Mouse (Mus musculus): ENCODE results near the gene Rbm15. TPM values are rescaled to one million over a fixed set of nuclear protein-coding genes. Genes with fewer than 3 reads are reported as not detected.
A peak's percentile ranks its signal among the peaks of the same experiment; 100 is the strongest.

Rbm15 gene
- polyA plus RNA-seq (2015; fragmentation: Nextera tagmentation; extraction: Ambion mirVana): 11.6 and 12.8 TPM in 2 replicates

DNA sequence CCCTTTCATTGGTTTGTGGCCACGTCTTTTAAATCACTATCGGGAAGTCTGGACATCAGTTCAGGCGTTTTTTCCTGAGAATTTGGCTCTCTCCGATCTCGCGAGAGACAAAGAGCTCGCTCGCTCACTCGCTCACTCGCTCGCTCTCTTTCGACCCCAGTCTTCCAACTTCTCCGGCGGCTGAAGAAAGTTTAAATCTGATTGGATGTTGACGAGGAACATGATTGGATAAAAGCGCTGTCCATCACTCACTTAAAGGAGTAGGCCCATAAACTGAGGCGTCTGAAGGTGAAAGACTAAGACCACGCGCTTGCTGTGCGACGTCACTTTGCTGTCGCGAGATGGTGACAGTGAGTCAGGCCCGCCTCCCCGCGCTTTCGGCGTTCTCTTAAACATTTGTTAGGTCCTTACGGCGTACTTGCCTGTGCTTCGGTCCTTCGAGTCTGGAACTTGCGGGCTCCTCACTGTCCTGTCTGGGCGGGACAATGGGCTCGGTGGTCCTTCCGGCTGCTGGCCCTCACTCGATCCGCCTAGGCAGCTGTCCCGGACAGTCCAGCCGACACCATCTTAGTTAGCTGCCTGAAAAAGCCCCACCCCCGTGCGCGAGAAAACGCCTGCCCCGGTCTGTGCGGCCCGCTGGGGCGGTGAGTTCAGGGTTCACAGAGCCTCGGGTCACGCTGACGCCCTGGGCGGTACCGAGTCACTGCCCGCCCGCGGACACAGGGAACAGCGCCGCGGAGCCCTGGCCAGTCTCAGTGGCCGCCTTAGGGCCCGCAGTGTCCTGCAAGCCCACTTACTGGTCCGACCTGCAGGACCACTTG is at the start of gene Rbm15:
Gene Rbm15, minus strand, starts transcription at position 293 of the 821 bp plus-strand sequence.
- Histone ChIP-seq H3K36me3 (peaks cover 16% of the 10 kb centered on the region), H3K4me3 (peak within 1 kb of the TSS; percentile 93), H3K4me1 (peaks cover 28% of the 10 kb centered on the region), H3K27ac (peak within 1 kb of the TSS; percentile 96), H3K9ac (peak within 1 kb of the TSS; percentile 85), H3K9me3 (no peaks in the 10 kb centered on the region), H3K4me2 (peak within 1 kb of the TSS; percentile 87), H3K27me3 (no peaks in the 10 kb centered on the region)
- peak; percentile 93 for ATAC-seq (ENCODE audit: insufficient number of reproducible peaks, low FRiP score, low TSS enrichment, low read depth)
- under 1% methylated on average over 62 of the region's 62 CpGs for WGBS

DNA sequence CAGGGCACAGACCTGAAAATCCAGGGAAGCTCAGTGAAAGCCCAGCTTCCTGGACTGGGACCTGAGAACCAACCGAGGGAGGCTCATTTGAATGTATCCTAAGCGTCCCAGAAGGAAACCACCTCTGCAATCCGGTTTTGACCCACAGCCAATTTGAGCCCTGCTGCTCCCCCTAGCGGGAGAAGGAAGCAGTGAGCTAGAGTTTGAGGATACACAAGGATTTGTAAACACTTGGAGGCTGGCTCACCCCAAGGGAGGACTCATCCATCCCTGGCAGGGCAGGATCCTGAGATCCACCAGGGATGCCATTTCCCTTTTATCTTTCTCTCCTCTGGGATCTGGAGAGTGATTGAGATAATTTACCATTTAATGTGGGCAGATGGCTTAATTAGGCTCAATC is 45.9 kb upstream of the Rbm15 start:
- no peaks in the 10 kb centered on the region for H3K9me3 ChIP-seq
- H3K4me2 ChIP-seq: no peak overlapping the region
- no peak overlapping the region for H3K4me3 ChIP-seq
- WGBS: 3% methylated on average over 4 of the region's 4 CpGs
- H3K36me3 ChIP-seq: no peaks in the 10 kb centered on the region
- peaks cover 13% of the 10 kb centered on the region for H3K4me1 ChIP-seq
- H3K27ac ChIP-seq: no peak overlapping the region
- no peak overlapping the region for H3K9ac ChIP-seq
- no peaks in the 10 kb centered on the region for H3K27me3 ChIP-seq
- ATAC-seq (ENCODE audit: insufficient number of reproducible peaks, low FRiP score, low TSS enrichment, low read depth): no peak

GRCm38 (mm10) chr3:107378626-107379025 is 45.2 kb upstream of the Rbm15 start:
- H3K9ac ChIP-seq: no peak overlapping the region
- H3K9me3 ChIP-seq: no peaks in the 10 kb centered on the region
- 68% methylated on average over 5 of the region's 5 CpGs for WGBS
- H3K27ac ChIP-seq: no peak overlapping the region
- ATAC-seq (ENCODE audit: insufficient number of reproducible peaks, low FRiP score, low TSS enrichment, low read depth): no peak
- H3K27me3 ChIP-seq: no peaks in the 10 kb centered on the region
- no peaks in the 10 kb centered on the region for H3K36me3 ChIP-seq
- H3K4me2 ChIP-seq: no peak overlapping the region
- H3K4me3 ChIP-seq: no peak overlapping the region
- H3K4me1 ChIP-seq: peaks cover 13% of the 10 kb centered on the region

DNA sequence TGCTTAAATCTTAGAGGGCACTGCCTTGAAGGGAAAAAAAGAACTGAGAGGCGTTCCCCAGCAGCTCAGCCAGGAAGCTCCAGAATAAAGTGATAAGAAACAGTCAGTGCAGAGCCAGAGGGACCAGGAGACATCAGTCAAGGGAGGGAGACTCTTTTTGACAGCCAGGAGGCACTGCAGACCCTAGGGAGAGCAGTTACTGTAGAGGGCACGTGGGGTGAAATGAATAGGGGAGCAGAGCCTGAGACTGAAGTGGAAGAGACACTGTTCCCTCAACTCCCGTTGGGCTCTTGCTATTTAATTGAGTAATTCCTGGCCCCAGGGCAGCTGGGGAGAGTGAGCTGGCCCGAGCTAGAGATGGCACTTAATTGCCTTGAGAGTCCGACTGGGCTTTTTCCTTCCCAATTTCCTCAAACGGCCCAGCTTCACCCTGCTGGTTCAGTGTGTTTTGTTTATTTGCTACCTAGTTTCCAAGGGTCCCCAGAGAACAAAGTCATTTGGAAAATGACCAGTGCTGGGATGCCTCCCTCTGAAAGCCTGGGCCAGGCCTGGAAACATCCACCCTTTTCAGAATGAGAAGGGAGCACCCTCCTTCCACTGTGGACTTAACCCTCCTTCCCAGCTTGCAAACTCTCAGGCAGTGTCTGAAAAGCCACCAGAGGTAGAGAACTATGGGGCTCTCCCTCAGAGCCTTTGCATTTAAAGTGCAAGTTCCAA is 41.6 kb upstream of the Rbm15 start:
- Histone ChIP-seq H3K36me3 (no peaks in the 10 kb centered on the region), H3K4me2 (no peak overlapping the region), H3K4me3 (no peak overlapping the region), H3K27me3 (no peaks in the 10 kb centered on the region), H3K9ac (no peak overlapping the region), H3K4me1 (peaks cover 3% of the 10 kb centered on the region; the same call in 1 of the 2 replicates), H3K9me3 (no peaks in the 10 kb centered on the region), H3K27ac (no peak overlapping the region)
- WGBS: 12% methylated on average over 6 of the region's 6 CpGs
- ATAC-seq (ENCODE audit: insufficient number of reproducible peaks, low FRiP score, low TSS enrichment, low read depth): no peak

- no peak overlapping the region for H3K4me3 ChIP-seq
- H3K36me3 ChIP-seq: no peaks in the 10 kb centered on the region
- H3K4me2 ChIP-seq: no peak overlapping the region
- H3K27me3 ChIP-seq: 0 out of 2 replicates have a peak, but pooled peaks cover 5% of the 10 kb centered on the region
- H3K9me3 ChIP-seq: no peaks in the 10 kb centered on the region
- WGBS: 72% methylated on average over 6 of the region's 6 CpGs
- no peak overlapping the region for H3K27ac ChIP-seq
- no peaks in the 10 kb centered on the region; the same call in 1 of the 2 replicates for H3K4me1 ChIP-seq
- H3K9ac ChIP-seq: no peak overlapping the region
- ATAC-seq (ENCODE audit: insufficient number of reproducible peaks, low FRiP score, low TSS enrichment, low read depth): no peak
Observed at GRCm38 (mm10) chr3:107369156-107369555, 35.7 kb upstream of the Rbm15 start.

DNA sequence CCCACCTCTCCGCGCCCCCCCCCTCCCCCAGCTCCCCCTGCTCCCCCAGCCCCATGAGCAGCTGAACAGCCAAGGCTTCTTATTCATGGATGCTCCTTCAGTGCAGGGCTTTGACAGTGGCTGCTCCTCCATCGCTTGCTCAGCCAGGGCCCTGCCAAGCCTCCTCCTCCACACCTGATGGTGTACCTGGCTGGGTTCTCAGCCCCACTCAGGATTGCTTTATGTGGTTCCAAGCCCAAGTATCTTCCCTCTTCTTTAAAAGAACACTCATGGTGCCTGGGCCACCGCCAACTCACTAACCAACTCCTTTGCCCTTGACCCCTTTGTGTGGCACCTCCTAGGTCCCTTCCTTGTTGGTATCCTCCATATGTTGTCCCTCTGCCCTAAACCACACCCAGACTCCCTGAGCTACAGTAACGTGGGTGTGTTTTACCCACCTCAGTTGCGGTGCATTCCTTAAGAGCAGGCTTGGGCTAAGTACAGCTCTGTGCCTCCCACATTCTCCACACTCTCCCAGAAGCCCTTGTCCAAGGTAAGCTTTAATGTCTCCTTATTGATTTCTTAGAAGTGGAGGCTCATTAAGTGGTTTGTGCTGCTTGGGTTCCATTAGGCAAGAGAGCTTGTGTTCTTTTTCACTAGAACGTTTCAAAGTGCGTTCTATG is 34.6 kb upstream of the Rbm15 start:
- no peak for ATAC-seq (ENCODE audit: insufficient number of reproducible peaks, low FRiP score, low TSS enrichment, low read depth)
- H3K36me3 ChIP-seq: no peaks in the 10 kb centered on the region
- H3K9me3 ChIP-seq: no peaks in the 10 kb centered on the region
- no peak overlapping the region for H3K4me3 ChIP-seq
- 0 out of 2 replicates have a peak, but pooled peaks cover 5% of the 10 kb centered on the region for H3K27me3 ChIP-seq
- H3K4me1 ChIP-seq: no peaks in the 10 kb centered on the region; the same call in 1 of the 2 replicates
- no peak overlapping the region for H3K9ac ChIP-seq
- no peak overlapping the region for H3K27ac ChIP-seq
- 83% methylated on average over 8 of the region's 8 CpGs for WGBS
- H3K4me2 ChIP-seq: no peak overlapping the region

DNA sequence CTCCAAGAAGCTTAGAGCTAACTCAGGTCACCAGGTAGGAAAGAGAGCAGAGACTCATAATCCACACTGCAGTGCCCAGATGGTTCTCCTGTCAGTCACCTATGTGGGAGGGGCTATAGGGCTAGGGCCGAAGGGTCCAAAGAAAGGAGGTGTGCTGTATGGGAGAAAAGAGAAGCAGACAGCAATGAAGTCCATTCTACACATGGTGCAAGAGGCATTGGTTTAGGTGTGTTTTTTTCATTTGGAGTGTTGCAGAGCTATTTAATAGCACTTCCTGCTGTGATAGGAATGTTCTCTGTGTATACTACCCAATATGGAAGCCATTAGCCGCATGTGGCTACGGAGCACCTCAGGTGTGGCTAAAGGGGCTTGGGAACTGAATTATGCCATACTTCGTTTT is 31.9 kb upstream of the Rbm15 start:
- no peaks in the 10 kb centered on the region for H3K9me3 ChIP-seq
- WGBS: 32% methylated on average over 4 of the region's 4 CpGs
- no peak overlapping the region for H3K4me3 ChIP-seq
- 0 out of 2 replicates have a peak, but pooled peaks cover 5% of the 10 kb centered on the region for H3K27me3 ChIP-seq
- H3K4me2 ChIP-seq: no peak overlapping the region
- no peaks in the 10 kb centered on the region for H3K36me3 ChIP-seq
- no peaks in the 10 kb centered on the region; the same call in 1 of the 2 replicates for H3K4me1 ChIP-seq
- ATAC-seq (ENCODE audit: insufficient number of reproducible peaks, low FRiP score, low TSS enrichment, low read depth): no peak
- no peak overlapping the region for H3K9ac ChIP-seq
- H3K27ac ChIP-seq: no peak overlapping the region

DNA sequence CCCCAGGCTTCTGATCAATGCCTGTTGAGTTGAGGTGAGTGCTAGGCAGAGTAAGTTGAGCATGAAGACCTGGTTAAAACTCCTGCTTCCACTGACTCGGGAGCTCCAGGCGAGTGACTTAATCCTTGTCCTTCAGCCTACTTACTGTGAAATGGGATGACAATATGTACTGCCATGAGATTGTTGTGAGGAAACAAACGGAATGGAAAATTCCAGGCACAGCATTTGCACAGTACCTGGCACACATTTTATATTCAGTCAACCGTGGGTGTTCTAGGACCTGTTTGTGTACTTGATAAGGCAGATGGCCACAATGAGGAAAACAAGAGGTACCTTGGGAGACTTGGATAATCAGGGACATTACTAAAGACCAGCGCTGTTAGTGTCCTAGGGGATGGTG is 29.9 kb upstream of the Rbm15 start:
- Histone ChIP-seq H3K4me2 (no peak overlapping the region), H3K9ac (no peak overlapping the region), H3K4me3 (no peak overlapping the region), H3K4me1 (no peaks in the 10 kb centered on the region; the same call in 1 of the 2 replicates), H3K9me3 (no peaks in the 10 kb centered on the region), H3K27ac (no peak overlapping the region), H3K27me3 (peaks cover 8% of the 10 kb centered on the region; the same call in 1 of the 2 replicates), H3K36me3 (no peaks in the 10 kb centered on the region)
- no peak for ATAC-seq (ENCODE audit: insufficient number of reproducible peaks, low FRiP score, low TSS enrichment, low read depth)
- 82% methylated on average over 5 of the region's 5 CpGs for WGBS

- Histone ChIP-seq H3K4me3 (no peak overlapping the region), H3K9ac (no peak overlapping the region), H3K36me3 (no peaks in the 10 kb centered on the region), H3K27me3 (peaks cover 3% of the 10 kb centered on the region; the same call in 1 of the 2 replicates), H3K9me3 (no peaks in the 10 kb centered on the region), H3K4me2 (no peak overlapping the region), H3K27ac (no peak overlapping the region), H3K4me1 (peaks cover 4% of the 10 kb centered on the region)
- ATAC-seq (ENCODE audit: insufficient number of reproducible peaks, low FRiP score, low TSS enrichment, low read depth): no peak
- 55% methylated on average over 4 of the region's 4 CpGs for WGBS
Observed at GRCm38 (mm10) chr3:107360341-107360740, 26.9 kb upstream of the Rbm15 start.

DNA sequence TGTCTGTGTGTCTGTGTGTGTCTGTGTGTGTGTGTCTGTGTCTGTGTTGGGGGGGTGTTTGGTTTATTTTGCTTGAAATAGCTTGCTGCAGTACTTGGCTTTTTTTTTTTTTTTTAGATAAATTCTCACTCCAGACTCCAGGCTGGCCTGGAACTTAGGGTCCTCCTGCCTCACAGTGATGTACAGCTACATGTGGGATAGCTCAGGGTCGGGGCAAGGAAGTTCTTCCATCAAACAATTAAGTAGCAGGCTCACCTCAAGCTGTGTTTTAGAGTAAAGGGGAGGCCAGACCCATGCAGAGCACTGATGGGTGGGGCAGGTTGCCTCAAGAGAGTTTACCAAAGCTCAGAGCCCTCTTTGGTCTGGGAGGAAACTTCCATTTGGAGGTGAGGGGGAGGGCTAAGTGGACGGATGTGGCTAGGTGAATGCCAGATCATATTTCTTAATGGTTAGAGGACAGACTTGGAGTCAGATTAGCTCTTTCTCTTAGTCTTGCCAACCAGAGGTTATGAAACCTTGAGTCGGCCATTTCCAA is 24.3 kb upstream of the Rbm15 start:
- H3K27me3 ChIP-seq: peaks cover 6% of the 10 kb centered on the region
- no peaks in the 10 kb centered on the region for H3K9me3 ChIP-seq
- no peak overlapping the region for H3K4me3 ChIP-seq
- H3K4me2 ChIP-seq: no peak overlapping the region
- H3K9ac ChIP-seq: no peak overlapping the region
- H3K4me1 ChIP-seq: peaks cover 4% of the 10 kb centered on the region
- no peak for ATAC-seq (ENCODE audit: insufficient number of reproducible peaks, low FRiP score, low TSS enrichment, low read depth)
- no peaks in the 10 kb centered on the region for H3K36me3 ChIP-seq
- WGBS: 58% methylated on average over 3 of the region's 3 CpGs
- H3K27ac ChIP-seq: no peak overlapping the region

DNA sequence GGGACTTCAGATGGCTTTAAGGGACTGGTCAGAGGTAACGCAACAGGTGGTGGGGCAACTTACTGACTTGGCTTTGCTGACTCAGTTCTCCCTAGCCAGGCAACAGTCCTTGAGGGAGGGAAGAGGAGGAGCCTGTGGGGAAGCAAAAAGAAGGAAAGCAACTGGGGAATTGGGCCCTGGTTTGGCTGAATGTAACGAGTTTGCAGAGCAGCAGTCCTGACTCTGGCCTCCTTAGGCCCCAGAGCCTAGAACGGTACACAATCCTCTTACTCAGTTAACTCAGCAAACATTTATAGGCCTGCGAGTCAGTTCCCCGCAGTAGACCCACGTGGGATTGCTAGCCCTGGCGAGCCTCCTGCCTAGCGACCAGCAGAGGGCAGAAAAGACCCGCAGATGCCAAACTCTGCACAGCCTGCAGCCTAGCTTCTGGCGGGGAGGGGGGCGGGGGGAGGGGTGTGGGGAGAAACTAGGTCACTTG is 23.5 kb upstream of the Rbm15 start:
- Histone ChIP-seq H3K36me3 (no peaks in the 10 kb centered on the region), H3K4me3 (no peak overlapping the region; the same call in 1 of the 2 replicates), H3K4me2 (peak overlapping the region; percentile 29; the same call in 1 of the 2 replicates), H3K9ac (no peak overlapping the region), H3K9me3 (no peaks in the 10 kb centered on the region), H3K27me3 (peaks cover 6% of the 10 kb centered on the region), H3K27ac (no peak overlapping the region), H3K4me1 (peaks cover 4% of the 10 kb centered on the region)
- ATAC-seq (ENCODE audit: insufficient number of reproducible peaks, low FRiP score, low TSS enrichment, low read depth): peak; percentile 77; the same call in 1 of the 2 replicates
- 3% methylated on average over 11 of the region's 11 CpGs for WGBS
